Mouse (Mus musculus) thymus, postnatal 25 days (tissue): ENCODE measurements around the gene Mapk7.
A peak's percentile ranks its signal among the peaks of the same experiment; 100 is the strongest.

Source experiments
- DNase-seq: peaks from one replicate; pipeline ENCODE4 v3.0.0; 2022

Gene Mapk7

GRCm38 (mm10) chr11:61494129-61494997 lies at the start of gene Mapk7:
TSS of gene Mapk7 (minus strand) at chr11:61494406.
- peak; percentile 96 for DNase-seq

- no peak for DNase-seq
These were observed 46.9 kb upstream of the Mapk7 start for GRCm38 (mm10) chr11:61541106-61541505.

- no peak for DNase-seq
These were observed 46.4 kb upstream of the Mapk7 start for GRCm38 (mm10) chr11:61540642-61541041.

- DNase-seq, result no peak
These were observed 43.2 kb upstream of the Mapk7 start for GRCm38 (mm10) chr11:61537362-61537761.

GRCm38 (mm10) chr11:61536952-61537351 lies 42.7 kb upstream of the Mapk7 start:
- no peak for DNase-seq

- no peak for DNase-seq
These were observed 41.3 kb upstream of the Mapk7 start for GRCm38 (mm10) chr11:61535530-61535929.

GRCm38 (mm10) chr11:61533571-61533970 lies 39.4 kb upstream of the Mapk7 start:
- DNase-seq, result no peak

- no peak for DNase-seq
These were observed 38.6 kb upstream of the Mapk7 start for GRCm38 (mm10) chr11:61532820-61533219.

GRCm38 (mm10) chr11:61529268-61529713 lies 35.1 kb upstream of the Mapk7 start:
- no peak for DNase-seq

GRCm38 (mm10) chr11:61526872-61527271 lies 32.7 kb upstream of the Mapk7 start:
- no peak for DNase-seq

- DNase-seq, result no peak
These were observed 25.4 kb upstream of the Mapk7 start for GRCm38 (mm10) chr11:61519484-61520107.

GRCm38 (mm10) chr11:61518871-61519270 lies 24.7 kb upstream of the Mapk7 start:
- no peak for DNase-seq

GRCm38 (mm10) chr11:61517971-61518370 lies 23.8 kb upstream of the Mapk7 start:
- DNase-seq, result no peak

GRCm38 (mm10) chr11:61514953-61515352 lies 20.7 kb upstream of the Mapk7 start:
- DNase-seq, result peak; percentile 25

GRCm38 (mm10) chr11:61504713-61505257 lies 10.6 kb upstream of the Mapk7 start, which contains the start of gene B9d1:
TSS of gene B9d1 (plus strand) at chr11:61505144.
- DNase-seq, result peak; percentile 94

- DNase-seq, result no peak
These were observed 9.7 kb upstream of the Mapk7 start for GRCm38 (mm10) chr11:61503933-61504332.

GRCm38 (mm10) chr11:61498736-61499504 lies 4.7 kb upstream of the Mapk7 start:
- DNase-seq, result no peak

- DNase-seq, result no peak
These were observed 3.3 kb upstream of the Mapk7 start for GRCm38 (mm10) chr11:61497490-61497889.

- no peak for DNase-seq
These were observed 1.3 kb upstream of the Mapk7 start for GRCm38 (mm10) chr11:61495528-61495927.

GRCm38 (mm10) chr11:61493525-61494128 lies 579 bp downstream of the Mapk7 start:
- no peak for DNase-seq

- DNase-seq, result no peak
These were observed 1.3 kb downstream of the Mapk7 start for GRCm38 (mm10) chr11:61492749-61493401.

- no peak for DNase-seq
These were observed 3.2 kb downstream of the Mapk7 start for GRCm38 (mm10) chr11:61490944-61491520.
